Mouse (Mus musculus) embryo, embryonic 10.5 days (tissue): ENCODE data around the gene Ssh1.
A peak's percentile ranks its signal among the peaks of the same experiment; 100 is the strongest.

Experiments
- DNase-seq: peaks from one replicate; pipeline ENCODE4 v3.0.0-alpha.2; 2015; ENCODE audit warnings: low spot score

Gene Ssh1

DNA sequence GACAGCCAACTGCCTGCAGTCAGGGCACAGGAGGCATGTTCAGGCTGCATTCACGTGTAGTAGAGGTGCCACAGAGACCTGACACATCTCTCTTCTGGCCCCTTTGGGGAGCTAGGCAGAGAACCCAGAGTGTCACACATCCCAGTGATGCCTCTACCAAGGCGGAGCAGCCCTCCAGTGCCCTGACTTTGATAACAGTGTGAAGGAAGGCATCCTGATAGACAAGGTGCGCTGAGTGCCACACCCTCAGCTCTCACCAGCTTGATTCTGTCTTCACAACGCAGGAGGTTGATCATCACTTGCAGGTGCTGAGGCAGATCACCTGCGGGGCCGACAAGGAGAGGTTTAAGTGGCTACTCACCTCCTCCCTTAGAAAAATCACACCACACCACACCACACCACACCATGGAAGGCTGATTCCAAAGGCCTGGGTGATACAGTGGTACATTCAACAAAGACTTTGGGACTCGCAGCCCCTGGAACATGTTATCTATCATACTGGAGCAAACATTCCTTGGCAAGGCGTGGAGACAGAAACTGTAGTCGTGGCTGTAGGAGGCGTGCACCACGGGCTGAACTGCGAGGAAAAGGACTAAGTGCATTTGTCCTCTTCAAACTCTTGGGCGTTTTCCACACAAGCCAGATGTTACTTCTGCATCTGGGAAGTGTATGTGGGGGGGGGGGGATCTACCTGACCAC lies 27.1 kb downstream of the Ssh1 start:
- no peak for DNase-seq

- no peak for DNase-seq
These were observed 28.0 kb downstream of the Ssh1 start for GRCm38 (mm10) chr5:113965659-113966185.

DNA sequence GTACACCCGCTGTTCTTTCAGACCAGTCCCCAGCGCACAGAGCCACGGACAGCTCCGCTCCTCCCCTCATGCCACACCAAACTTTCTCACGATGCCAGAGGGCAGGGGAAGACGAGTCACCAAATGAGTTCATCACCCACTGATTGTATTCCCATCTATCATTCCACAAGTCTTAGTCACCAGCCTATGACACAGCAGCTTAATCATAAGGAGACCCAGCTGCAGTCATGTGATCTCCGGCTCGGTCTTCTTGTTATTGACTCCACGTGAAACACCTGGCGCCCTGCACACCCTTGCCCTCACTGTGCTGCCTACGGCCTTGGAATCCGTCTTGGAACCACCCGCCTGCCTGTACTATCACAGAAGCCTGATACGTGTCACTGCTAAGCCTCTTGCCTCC lies 28.7 kb downstream of the Ssh1 start:
- no peak for DNase-seq

DNA sequence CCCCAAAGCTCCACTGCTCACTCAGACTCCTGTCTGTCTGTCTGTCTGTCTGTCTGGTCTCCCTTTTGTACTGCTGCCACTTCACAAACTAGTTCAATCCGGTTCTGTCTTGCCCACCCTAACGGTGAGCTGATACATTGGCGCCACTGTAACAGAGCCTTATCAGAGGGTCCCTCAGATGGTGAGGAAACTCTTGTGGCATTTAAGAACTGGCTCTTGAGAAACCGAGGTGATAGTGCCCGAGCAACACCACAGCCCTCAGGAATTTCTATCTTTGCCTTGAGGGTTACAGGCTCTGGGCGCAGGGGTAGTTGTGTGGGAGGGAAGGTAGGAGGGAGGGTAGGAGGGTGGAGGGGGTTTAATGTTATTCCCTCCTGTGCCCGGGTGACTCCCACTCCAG lies 31.9 kb downstream of the Ssh1 start:
- no peak for DNase-seq

- DNase-seq = no peak
These were observed 33.3 kb downstream of the Ssh1 start for GRCm38 (mm10) chr5:113960416-113960815.

DNA sequence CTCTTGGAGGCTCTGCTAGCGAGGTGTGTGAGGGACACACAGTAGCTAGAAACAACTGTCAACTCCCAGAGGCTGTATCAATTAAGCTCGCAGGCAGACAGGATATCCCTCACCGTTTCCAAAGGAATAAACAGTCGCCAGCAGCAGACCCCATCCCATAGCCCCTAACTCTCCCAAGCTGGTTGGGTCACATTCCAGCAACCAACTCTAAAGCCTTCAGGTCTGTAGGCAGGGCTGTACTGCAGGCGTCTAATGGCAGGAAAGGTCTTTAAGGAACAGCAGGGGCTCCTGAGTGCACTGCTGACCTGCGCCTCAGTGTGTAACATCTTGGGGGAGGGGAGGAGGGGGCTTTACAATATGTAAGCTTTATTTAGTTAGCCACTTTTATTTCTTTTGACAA lies 34.7 kb downstream of the Ssh1 start:
- DNase-seq = peak; percentile 49

- peak; percentile 92 for DNase-seq
These were observed 37.2 kb downstream of the Ssh1 start for GRCm38 (mm10) chr5:113956510-113956909.

DNA sequence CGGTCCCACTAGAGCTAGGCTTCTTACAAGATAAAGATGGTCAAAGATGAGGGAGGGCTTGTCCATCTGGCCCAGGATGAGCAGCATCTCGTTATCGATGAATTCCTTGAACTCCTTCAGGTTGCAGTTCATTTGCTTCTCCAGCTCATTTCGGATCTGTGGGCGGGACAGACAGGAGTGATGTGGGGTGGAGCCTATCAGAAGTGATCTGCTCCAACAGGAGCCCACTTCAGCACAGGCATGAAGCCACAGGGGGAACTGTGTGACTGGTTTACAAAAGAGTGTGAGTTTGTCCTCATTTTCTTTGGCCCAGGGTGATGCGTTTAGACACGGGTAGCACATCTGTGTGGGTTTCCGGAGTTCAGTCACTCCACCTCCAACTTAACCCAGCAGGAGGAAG lies 38.0 kb downstream of the Ssh1 start:
- DNase-seq = no peak

GRCm38 (mm10) chr5:113955281-113955680 lies 38.4 kb downstream of the Ssh1 start:
- no peak for DNase-seq

DNA sequence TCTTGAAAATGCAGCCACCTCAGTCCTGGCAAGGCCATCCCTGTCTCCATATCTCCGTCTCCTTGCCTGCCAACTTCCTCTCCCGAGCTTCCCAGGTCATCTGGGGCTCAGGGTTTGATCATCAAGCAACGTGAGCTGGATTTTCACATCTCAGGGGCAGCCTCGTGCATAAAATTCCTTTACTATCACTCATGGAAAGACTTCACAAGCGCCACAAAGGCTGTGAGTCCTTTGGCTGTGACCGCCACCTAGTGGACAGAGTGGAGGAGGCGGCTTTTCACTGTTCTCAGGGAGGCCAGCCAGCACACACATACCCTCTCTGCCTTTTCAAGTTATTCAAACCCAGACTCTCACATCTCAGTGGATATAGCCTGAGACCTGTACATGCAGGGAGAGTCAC lies 39.3 kb downstream of the Ssh1 start:
- peak; percentile 96 for DNase-seq

GRCm38 (mm10) chr5:113952519-113952918 lies 41.2 kb downstream of the Ssh1 start:
- DNase-seq = no peak

- DNase-seq = no peak
These were observed 42.0 kb downstream of the Ssh1 start for GRCm38 (mm10) chr5:113951693-113952071.

GRCm38 (mm10) chr5:113950786-113951692 lies 42.7 kb downstream of the Ssh1 start:
- DNase-seq = no peak

DNA sequence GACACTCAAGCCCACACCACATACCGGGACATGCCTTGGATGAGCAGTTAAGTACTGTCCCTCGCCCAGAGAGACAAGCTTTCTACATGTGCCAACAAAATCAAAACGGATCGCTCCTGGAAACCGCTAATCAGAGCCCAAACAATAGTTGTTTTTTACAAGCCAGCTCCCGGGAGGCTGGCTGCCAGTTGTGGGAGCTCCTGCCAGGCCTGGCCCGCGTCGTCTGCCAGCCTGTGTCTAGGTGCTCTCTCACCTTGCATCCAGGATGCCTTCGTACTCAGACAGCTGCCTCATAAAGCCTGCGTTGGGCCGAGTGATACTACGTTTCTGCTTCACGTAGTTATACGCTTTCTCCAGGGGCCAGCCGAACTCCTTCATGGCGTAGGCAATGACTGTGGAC lies 43.6 kb downstream of the Ssh1 start:
- DNase-seq = no peak

- DNase-seq = no peak
These were observed 46.4 kb downstream of the Ssh1 start for GRCm38 (mm10) chr5:113947280-113947679.

DNA sequence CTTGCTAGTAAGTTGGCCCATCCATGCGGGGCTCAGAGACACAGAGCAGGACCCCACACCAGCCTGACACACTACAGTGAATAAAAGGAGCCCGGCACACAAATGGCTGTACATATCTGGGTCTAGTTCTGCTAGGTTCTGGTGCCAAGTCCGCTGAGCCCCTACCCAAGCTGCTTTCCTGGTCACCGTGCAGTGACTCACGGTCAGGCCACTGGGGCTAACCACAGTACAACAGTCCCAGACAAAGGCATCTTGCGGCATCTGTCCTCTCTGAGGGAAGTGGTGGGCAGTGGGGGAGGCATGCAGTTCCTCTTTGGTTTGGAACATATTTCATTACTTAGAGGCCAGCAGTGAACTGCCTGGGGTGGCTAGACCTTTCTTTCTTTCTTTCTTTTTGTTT lies 48.6 kb downstream of the Ssh1 start:
- DNase-seq = no peak

DNA sequence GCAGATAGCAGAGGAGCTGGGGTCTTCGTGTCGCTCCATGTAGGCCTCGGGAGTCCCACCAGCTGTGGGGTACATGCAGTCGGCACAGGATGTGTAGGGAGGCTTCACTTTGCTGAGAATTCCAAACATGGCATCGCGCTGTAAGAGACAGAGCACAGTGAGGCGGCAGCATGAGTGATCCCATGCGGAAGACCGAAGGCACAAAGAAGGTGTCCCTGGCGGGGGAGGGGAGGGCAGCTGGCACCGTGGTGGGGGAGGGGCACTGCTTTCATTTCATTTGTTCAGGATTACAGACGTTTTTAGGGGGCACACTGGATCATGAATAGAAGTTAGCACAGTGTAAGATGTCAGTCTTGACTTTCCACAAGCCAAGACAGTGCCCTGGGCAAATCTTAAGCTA lies 50.4 kb downstream of the Ssh1 start:
- DNase-seq = no peak

DNA sequence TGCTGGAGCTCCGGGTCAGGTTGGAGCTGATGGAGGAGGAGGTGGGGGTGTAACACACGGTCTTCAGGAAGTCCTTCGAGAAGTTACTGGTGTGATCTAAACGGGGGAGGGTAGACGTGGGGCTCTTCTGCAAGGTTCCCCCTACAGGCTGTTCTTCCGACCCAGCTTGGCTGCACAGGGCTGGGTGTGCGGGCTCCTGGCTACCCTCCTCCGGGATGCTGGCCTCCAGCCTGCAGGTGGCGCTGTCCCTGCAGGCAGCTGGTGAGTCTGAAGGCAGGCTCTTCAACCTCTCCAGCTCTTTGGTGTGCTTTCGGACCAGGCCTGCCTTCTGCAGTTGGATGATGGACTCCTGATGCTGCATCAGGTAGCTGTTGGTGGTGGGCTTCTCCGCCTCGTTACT lies 51.1 kb downstream of the Ssh1 start:
- DNase-seq = no peak

DNA sequence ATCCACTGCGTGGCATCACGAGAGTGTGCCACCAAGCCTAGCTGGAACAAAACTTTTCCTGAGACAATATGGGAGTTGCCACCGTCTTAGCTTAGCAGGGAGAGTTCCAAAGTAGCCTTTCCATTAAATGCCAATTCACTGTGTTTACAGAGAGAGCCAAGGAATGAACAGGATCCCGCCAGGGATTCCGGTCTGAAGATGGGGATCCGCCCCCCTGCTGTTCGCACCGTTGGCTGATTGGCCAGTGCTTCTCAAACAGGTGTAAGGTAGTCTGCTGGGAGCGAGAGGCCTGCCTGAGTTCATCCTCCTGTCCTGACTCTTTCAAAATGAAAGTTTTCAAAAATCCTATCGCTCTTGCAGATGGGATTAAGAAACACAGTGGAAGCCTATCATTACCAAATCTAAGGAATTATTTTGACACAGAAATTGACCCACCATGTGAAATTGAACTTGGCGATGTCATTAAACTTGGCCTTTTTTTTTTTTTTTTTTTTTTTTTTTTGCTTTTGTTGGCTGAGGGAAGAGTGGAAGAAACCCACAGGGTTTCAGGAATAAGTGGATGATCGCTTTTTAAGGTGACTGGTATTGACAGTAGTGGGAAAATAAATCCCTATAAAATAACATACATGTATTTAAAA lies 54.3 kb downstream of the Ssh1 start:
- DNase-seq = no peak

- DNase-seq = no peak
These were observed 56.0 kb downstream of the Ssh1 start for GRCm38 (mm10) chr5:113937650-113938049.

GRCm38 (mm10) chr5:113933889-113934288 lies 59.8 kb downstream of the Ssh1 start:
- DNase-seq = no peak

DNA sequence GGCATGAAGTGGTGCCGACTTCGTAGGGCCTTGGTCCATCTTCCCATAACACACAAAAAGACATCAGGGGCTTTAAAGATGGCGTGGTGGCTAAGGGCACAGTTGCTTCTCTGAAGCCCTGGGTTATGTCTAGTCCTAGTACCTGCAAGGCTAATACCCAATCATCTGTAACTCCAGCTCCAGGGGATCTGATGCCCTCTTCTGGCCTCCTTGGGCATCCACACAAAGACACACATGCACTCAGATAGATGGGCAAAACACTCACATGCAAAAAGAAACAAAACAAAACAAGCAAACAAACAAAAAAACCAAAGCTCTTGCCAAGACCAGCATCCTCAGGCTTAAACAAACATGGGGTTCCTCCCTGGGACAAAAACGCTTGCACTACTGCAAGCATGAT lies 60.2 kb downstream of the Ssh1 start:
- no peak for DNase-seq

GRCm38 (mm10) chr5:113932310-113932709 lies 61.4 kb downstream of the Ssh1 start:
- DNase-seq = no peak
